Mouse (Mus musculus) MEL (cell line): Measurements from ENCODE around the gene Kcnj4.

Source experiments
- CTCF ChIP-seq, 3 experiments: IDR thresholded peaks in 2 of 3; conservative IDR thresholded peaks in 1 of 3; 2 replicates each; pipeline ENCODE4 v1.5.1; 2011 to 2012; ENCODE audit warnings: low read length in 3 of 3, low read depth in 2 of 3, mild to moderate bottlenecking in 2 of 3, improper control_type of control experiment in 1 of 3, inconsistent platforms in 1 of 3, mixed read lengths in 1 of 3, moderate library complexity in 1 of 3; ENCODE audit not compliant: control insufficient read depth in 1 of 3, insufficient read depth in 1 of 3, poor library complexity in 1 of 3, severe bottlenecking in 1 of 3
- MAFK ChIP-seq: IDR thresholded peaks from 2 replicates; pipeline ENCODE4 v1.6.1; 2011; ENCODE audit warnings: low read depth, mild to moderate bottlenecking, low read length, improper control_type of control experiment, borderline replicate concordance

DNA sequence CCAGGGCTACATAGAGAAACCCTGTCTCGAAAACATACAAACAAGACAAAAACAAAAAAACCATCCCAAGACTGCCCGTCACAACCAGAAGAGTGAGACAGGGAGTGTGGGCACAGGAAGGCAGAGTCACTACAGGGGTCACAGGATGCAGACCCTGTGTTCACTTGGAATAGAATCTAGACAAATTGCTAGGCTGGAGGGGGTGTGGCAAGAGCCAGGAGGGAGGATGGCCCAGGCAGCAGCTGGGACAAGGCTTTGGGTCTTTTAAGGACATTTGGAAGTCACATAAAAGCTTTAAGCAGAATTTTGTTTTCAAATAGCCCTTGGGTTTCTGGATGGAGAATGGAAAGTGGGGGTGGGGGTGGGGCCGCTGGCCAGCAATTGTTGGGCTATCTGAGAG lies 13.5 kb upstream of the Kcnj4 start:
- no peak for TF ChIP-seq CTCF (IDR thresholded peaks at IDR 0.05 in 2 of 3, conservative IDR thresholded peaks at IDR 0.05 in 1 of 3; ENCODE audit: control insufficient read depth in 1 of 3, insufficient read depth in 1 of 3, low read depth in 2 of 3, low read length in 3 of 3, poor library complexity in 1 of 3, severe bottlenecking in 1 of 3)
- TF ChIP-seq MAFK: no peak
